Mouse (Mus musculus) spleen, postnatal 0 days (tissue): ENCODE results near the gene Pole2. TPM values are rescaled to one million over a fixed set of nuclear protein-coding genes. Genes with fewer than 3 reads are reported as not detected.

Source experiments
- polyA plus RNA-seq: library from polyadenylated mRNA; unstranded; fragments of >200 nt; fragmentation: Nextera tagmentation; extraction: Ambion mirVana; gene quantifications from 2 replicates; pipeline ENCODE4 v1.2.1, GENCODE M21; 2015

Pole2 gene
- 22.5 and 27.0 TPM in 2 replicates for polyA plus RNA-seq

DNA sequence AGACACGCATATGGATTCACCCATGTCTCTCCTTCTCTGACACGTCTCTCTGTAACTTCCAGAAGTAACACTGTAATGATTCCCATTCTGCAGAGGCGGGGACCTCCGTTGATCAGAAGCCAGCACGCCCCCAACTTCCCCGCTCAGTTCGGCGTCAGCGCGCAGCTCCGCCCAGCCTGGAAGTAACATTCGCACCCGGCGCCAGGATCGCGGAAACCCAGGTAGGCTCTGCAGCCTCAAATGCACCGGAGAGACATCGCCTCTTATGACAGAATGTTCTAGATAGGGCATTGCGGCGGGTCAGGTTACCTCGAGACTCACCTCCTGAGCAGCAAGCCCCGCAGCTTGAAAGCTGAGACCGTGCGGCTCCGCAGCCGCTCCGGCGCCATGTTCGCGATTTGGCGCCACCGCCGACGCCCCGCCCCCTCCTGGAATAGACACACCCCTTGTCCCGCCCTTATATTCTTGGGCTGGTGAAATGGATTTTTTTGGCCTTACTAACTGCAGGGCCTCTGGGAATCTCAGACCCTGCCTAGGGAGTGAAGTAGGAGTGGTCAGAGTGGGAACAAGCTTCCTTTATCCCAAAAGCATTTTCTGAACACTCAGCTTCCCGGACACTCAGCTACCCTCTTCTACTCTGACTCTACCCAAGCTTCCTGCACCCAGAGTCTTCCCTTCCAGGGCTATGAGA is at the start of gene Pole2:
Pole2 (minus strand) TSS at position 420 of the 691 bp plus-strand sequence.

GRCm38 (mm10) chr12:69240876-69241275 is 12.9 kb upstream of the Pole2 start, which contains the start of gene Klhdc1:
Gene Klhdc1, plus strand, starts transcription at chr12:69241176.

GRCm38 (mm10) chr12:69204052-69204833 is 23.8 kb downstream of the Pole2 start, which contains the start of gene Gm49384:
Gene Gm49384, minus strand, starts transcription at chr12:69204267.

GRCm38 (mm10) chr12:69198164-69198535 is 29.8 kb downstream of the Pole2 start, which contains the start of gene Dnaaf2:
Gene Dnaaf2, minus strand, starts transcription at chr12:69198429.

GRCm38 (mm10) chr12:69196444-69197377 is 31.3 kb downstream of the Pole2 start, which contains the start of gene Gm49383:
Gene Gm49383, minus strand, starts transcription at chr12:69197104.

GRCm38 (mm10) chr12:69183583-69184308 is 44.2 kb downstream of the Pole2 start, which contains the start of the genes Rpl36al and Mgat2:
Gene Rpl36al, minus strand, starts transcription at chr12:69184083.
Gene Mgat2, plus strand, starts transcription at chr12:69184157.

DNA sequence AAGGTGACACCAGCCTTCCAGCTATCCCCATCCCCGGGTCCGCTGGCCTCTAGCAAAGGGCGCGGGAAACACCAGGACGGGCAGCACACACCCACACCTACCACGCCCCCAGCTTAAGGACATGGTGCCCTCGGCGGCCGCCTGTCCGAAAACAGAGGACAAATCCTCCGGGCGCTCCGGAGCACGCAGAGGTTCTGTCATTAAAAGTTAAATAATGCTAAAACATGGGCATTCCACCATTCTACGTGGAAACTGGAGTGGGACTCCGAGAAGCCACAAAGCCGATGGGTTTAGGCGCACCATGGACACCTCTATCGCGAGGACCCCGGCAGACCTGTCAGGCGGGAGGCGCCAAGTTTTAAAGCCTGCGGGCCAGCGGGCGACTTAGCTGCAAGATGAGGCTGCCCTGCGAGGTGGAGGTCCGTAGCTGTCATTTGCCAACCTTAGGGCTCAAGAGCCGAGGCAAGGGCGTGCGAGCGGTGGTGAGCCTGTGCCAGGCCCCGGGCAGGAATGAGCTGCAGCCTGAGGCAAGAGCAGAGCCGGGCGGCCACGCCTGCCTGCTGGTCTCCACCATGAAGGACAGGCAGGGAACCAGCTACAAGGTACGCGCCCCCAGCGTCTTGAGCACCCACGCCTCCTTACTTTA is 59.4 kb downstream of the Pole2 start, which contains the start of gene Lrr1:
Lrr1 (plus strand) TSS at position 354 of the 646 bp plus-strand sequence.

DNA sequence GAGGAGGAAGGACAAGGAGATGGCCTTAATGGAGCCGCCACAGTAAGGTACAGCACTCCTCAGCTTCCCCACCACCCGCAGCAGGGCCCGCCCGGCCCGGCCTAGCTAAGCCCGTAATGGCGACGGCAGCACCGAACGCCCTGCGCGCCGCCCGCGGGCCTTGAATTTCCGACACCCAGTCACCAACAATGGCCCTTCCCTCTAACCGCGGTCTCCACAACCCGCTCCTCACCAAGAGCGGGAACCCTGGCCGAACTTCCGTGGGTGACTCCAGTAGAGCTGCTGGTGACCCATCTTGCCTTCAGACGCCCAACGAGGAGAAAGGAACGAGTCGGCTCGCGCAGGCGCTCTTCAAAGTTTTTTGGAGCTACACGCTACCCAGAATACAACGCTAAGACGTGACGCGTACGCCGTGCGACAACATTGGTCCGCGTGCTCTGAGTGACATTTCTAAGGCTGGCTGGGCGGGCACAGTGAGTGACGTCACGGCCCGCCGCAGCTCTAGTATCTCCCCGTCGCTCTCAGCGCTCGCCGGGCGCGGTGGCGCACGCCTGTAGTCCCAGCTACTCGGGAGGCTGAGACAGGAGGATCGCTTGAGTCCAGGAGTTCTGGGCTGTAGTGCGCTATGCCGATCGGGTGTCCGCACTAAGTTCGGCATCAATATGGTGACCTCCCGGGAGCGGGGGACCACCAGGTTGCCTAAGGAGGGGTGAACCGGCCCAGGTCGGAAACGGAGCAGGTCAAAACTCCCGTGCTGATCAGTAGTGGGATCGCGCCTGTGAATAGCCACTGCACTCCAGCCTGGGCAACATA is 69.0 kb downstream of the Pole2 start, which contains the start of gene Rps29:
Rps29 (minus strand) TSS at position 422 of the 813 bp plus-strand sequence.

Other genes with a start within 250 kb of the Pole2 start
- gene Rps29, start 69.0 kb downstream of the Pole2 start, polyA plus RNA-seq, result 2,094 and 2,254 TPM in 2 replicates
- 25.9 and 32.1 TPM in 2 replicates for gene Lrr1, start 59.4 kb downstream of the Pole2 start, polyA plus RNA-seq
- gene Rpl36al, start 44.1 kb downstream of the Pole2 start, polyA plus RNA-seq, result 568 and 588 TPM in 2 replicates
- 31.0 and 35.0 TPM in 2 replicates for gene Mgat2, start 44.0 kb downstream of the Pole2 start, polyA plus RNA-seq
- 24.1 and 27.3 TPM in 2 replicates for gene Gm49383, start 31.1 kb downstream of the Pole2 start, polyA plus RNA-seq
- 7.0 and 9.0 TPM in 2 replicates for gene Dnaaf2, start 29.8 kb downstream of the Pole2 start, polyA plus RNA-seq
- gene Gm49384, start 23.9 kb downstream of the Pole2 start, polyA plus RNA-seq, result 23.7 and 24.5 TPM in 2 replicates
- 10.3 and 11.9 TPM in 2 replicates for gene Klhdc1, start 13.0 kb upstream of the Pole2 start, polyA plus RNA-seq
- 92.4 and 102 TPM in 2 replicates for gene Klhdc2, start 68.5 kb upstream of the Pole2 start, polyA plus RNA-seq
- gene Nemf, start 129.0 kb upstream of the Pole2 start, polyA plus RNA-seq, result 57.4 and 64.4 TPM in 2 replicates
- gene Arf6, start 144.0 kb upstream of the Pole2 start, polyA plus RNA-seq, result 47.8 and 49.0 TPM in 2 replicates
- 0.53 and 1.00 TPM in 2 replicates for gene Gm9887, start 144.3 kb upstream of the Pole2 start, polyA plus RNA-seq